Mouse (Mus musculus) MEL (cell line): ENCODE results near the gene Kcne3.

ENCODE experiments used
- CTCF ChIP-seq, 3 experiments: IDR thresholded peaks in 2 of 3; conservative IDR thresholded peaks in 1 of 3; 2 replicates each; pipeline ENCODE4 v1.5.1; 2011 to 2012; ENCODE audit warnings: low read length in 3 of 3, low read depth in 2 of 3, mild to moderate bottlenecking in 2 of 3, improper control_type of control experiment in 1 of 3, inconsistent platforms in 1 of 3, mixed read lengths in 1 of 3, moderate library complexity in 1 of 3; ENCODE audit not compliant: control insufficient read depth in 1 of 3, insufficient read depth in 1 of 3, poor library complexity in 1 of 3, severe bottlenecking in 1 of 3
- ETS1 ChIP-seq: IDR thresholded peaks from 2 replicates; pipeline ENCODE4 v1.6.1; 2012; ENCODE audit warnings: low read depth, mild to moderate bottlenecking, inconsistent platforms, low read length, improper control_type of control experiment, moderate library complexity
- NELFE ChIP-seq: IDR thresholded peaks from 2 replicates; pipeline ENCODE4 v1.6.1; 2011; ENCODE audit warnings: low read depth, low read length, improper control_type of control experiment
- POLR2A ChIP-seq, 2 experiments: IDR thresholded peaks; 2 replicates each; pipeline ENCODE4 v1.6.1; 2011 to 2012; ENCODE audit warnings: low read length in 2 of 2, mild to moderate bottlenecking in 2 of 2, control low read depth in 1 of 2, improper control_type of control experiment in 1 of 2, low read depth in 1 of 2, moderate library complexity in 1 of 2; ENCODE audit not compliant: control insufficient read depth in 1 of 2, insufficient read depth in 1 of 2, poor library complexity in 1 of 2

DNA sequence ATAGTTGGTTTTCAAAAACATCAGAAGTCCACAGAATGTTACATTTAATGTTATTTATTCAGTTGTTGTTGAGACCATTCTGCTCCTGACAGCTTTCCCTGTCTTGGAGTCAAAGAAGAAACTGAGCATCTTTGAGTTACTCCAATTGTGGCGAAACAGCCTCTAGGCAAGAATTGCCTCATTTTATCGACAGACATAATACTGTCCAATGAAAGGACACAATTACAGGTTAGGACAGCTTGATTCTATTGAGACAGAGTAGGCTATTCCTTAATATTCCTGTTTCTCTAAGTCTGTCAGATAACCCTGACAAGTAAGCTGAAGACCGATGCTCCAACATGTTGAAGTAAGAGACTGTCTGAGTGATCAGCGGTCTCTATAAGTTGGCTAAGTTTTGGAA lies 38.2 kb upstream of the Kcne3 start:
- TF ChIP-seq CTCF (IDR thresholded peaks at IDR 0.05 in 2 of 3, conservative IDR thresholded peaks at IDR 0.05 in 1 of 3; ENCODE audit: control insufficient read depth in 1 of 3, insufficient read depth in 1 of 3, low read depth in 2 of 3, low read length in 3 of 3, poor library complexity in 1 of 3, severe bottlenecking in 1 of 3), result no peak
- no peak for TF ChIP-seq NELFE
- TF ChIP-seq POLR2A (IDR thresholded peaks at IDR 0.05; ENCODE audit: control insufficient read depth in 1 of 2, insufficient read depth in 1 of 2, low read depth in 1 of 2, low read length in 2 of 2, poor library complexity in 1 of 2), result no peak
- no peak for TF ChIP-seq ETS1
